Mouse (Mus musculus): ENCODE data around the gene Psd4.

GRCm38 (mm10) chr2:24434670-24435069 is 67.3 kb downstream of the Psd4 start:
- TF ChIP-seq CTCF (IDR thresholded peaks at IDR 0.05), result no peak
- no peak for TF ChIP-seq POLR2A (IDR thresholded peaks at IDR 0.05; ENCODE audit: insufficient read depth, low read depth, low read length)

Measured in heart, adult 2 months (tissue).